Mouse (Mus musculus) bone marrow, adult 2 months (tissue): ENCODE data around the gene Zwilch.

ENCODE experiments used
- CTCF ChIP-seq: fragments of 200-500 bp; IDR thresholded peaks from 2 replicates; pipeline ENCODE4 v1.5.1; 2011; ENCODE audit warnings: low read length, control low read depth; ENCODE audit not compliant: control insufficient read depth, insufficient read depth
- POLR2A ChIP-seq: fragments of 200-500 bp; IDR thresholded peaks from 2 replicates; pipeline ENCODE4 v1.6.1; 2011; ENCODE audit warnings: low read depth, mild to moderate bottlenecking, control low read depth, low read length, borderline replicate concordance; ENCODE audit not compliant: control insufficient read depth

DNA sequence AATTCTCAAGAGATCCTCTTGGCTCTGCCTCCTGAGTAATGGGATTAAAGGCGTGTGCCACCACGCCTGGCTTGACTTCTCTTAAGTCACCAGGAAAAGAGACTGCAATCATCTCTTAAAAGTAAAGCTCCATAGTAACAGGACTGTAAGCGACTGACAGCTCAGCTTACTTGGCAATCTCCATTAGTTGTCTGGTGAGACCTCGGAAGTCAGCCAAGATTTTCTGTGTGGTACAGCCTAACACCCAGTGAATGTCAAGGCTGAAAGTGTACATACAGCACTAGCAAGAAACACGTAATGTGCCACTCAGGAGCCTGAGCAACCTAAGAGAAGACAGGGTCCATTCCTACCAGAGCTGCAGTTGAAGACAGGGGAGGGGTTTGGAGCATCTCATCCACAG, 12.4 kb downstream of the Zwilch start:
- TF ChIP-seq CTCF (no peak), POLR2A (no peak)
